ENCODE assay signal across 28 mouse cellular contexts in the genomic region with DNA sequence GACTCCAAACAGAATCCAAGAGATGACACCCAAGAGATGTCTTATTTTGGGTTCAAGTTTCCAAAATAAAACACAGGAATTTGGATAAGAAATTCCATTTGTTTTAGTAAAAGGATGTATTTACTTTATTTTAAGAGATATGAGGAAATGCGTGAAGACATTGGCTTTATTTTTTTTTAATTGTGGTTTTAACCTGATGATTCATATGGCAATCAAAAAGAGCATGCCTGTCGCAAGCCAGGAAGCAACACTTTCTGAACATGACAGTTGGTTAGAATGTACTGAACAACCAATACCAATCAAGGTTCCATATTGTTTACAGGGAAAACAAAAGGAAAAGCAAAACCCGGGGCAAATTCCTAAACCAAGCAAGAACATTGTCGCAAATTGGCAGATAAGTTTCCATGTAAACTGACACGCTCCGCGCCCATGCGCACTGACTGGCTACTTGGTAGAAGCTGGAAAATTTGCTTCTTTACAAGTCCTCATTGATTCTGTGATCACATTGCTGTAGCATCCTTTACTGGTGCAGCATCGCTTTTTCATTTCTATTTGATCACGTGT.
A peak's percentile ranks its signal among the peaks of the same experiment; 100 is the strongest.
DNase-seq lines count a peak whose midpoint lies in the region; ATAC-seq lines count a peak whose summit lies in the region.
"Had no signal": no experiment of that assay in that cellular context is flagged by ENCODE, and none has a peak within 500 bp of the region (broad histone marks: within the 10 kb centered on the region; RNA-seq: fewer than 3 reads in every experiment).

No protein-coding gene starts in this region.

- H3K9me3 ChIP-seq in kidney, embryonic 15.5 days (replicated peaks) = no peaks in the 10 kb centered on the region
- H3K9me3 ChIP-seq: embryonic facial prominence, embryonic 10.5 days; embryonic facial prominence, embryonic 15.5 days; forebrain, embryonic 13.5 days; hindbrain, embryonic 10.5 days; hindbrain, embryonic 15.5 days; limb, embryonic 10.5 days; limb, embryonic 15.5 days; liver, embryonic 13.5 days; midbrain, embryonic 15.5 days had no signal

- no peak overlapping the region for H3K27ac ChIP-seq in kidney, embryonic 15.5 days
- H3K27ac ChIP-seq: embryonic facial prominence, embryonic 10.5 days; embryonic facial prominence, embryonic 15.5 days; forebrain, embryonic 13.5 days; hindbrain, embryonic 10.5 days; hindbrain, embryonic 15.5 days; limb, embryonic 10.5 days; limb, embryonic 15.5 days; liver, embryonic 13.5 days; macrophage; midbrain, embryonic 15.5 days had no signal

- no peak overlapping the region for H3K9ac ChIP-seq in kidney, embryonic 15.5 days
- H3K9ac ChIP-seq: embryonic facial prominence, embryonic 15.5 days; forebrain, embryonic 13.5 days; hindbrain, embryonic 15.5 days; limb, embryonic 15.5 days; liver, embryonic 13.5 days; midbrain, embryonic 15.5 days had no signal

- WGBS in kidney, embryonic 15.5 days = 88% methylated on average over 10 of the region's 10 CpGs

- no peaks in the 10 kb centered on the region for H3K4me1 ChIP-seq in kidney, embryonic 15.5 days
- H3K4me1 ChIP-seq: embryonic facial prominence, embryonic 10.5 days; embryonic facial prominence, embryonic 15.5 days; forebrain, embryonic 13.5 days; hindbrain, embryonic 10.5 days; hindbrain, embryonic 15.5 days; limb, embryonic 15.5 days; liver, embryonic 13.5 days; midbrain, embryonic 15.5 days had no signal

- no peak overlapping the region for H3K4me2 ChIP-seq in kidney, embryonic 15.5 days
- H3K4me2 ChIP-seq: embryonic facial prominence, embryonic 15.5 days; forebrain, embryonic 13.5 days; hindbrain, embryonic 15.5 days; limb, embryonic 15.5 days; liver, embryonic 13.5 days; midbrain, embryonic 15.5 days had no signal

- H3K4me3 ChIP-seq in kidney, embryonic 15.5 days (replicated peaks) = no peak overlapping the region
- H3K4me3 ChIP-seq: embryonic facial prominence, embryonic 10.5 days; embryonic facial prominence, embryonic 15.5 days; forebrain, embryonic 13.5 days; hindbrain, embryonic 10.5 days; hindbrain, embryonic 15.5 days; limb, embryonic 10.5 days; limb, embryonic 15.5 days; liver, embryonic 13.5 days; midbrain, embryonic 15.5 days had no signal

- no peak for ATAC-seq in kidney, embryonic 15.5 days (replicated peaks; ENCODE audit: low FRiP score)
- ATAC-seq: forebrain, embryonic 13.5 days; inflammation-experienced regulatory T-cells, adult 6 months; lung, postnatal 0 days; midbrain, embryonic 15.5 days had no signal

- H3K36me3 ChIP-seq in kidney, embryonic 15.5 days = no peaks in the 10 kb centered on the region
- H3K36me3 ChIP-seq: embryonic facial prominence, embryonic 10.5 days; embryonic facial prominence, embryonic 15.5 days; hindbrain, embryonic 10.5 days; hindbrain, embryonic 15.5 days; limb, embryonic 10.5 days; limb, embryonic 15.5 days; liver, embryonic 13.5 days; midbrain, embryonic 15.5 days had no signal

- DNase-seq in adrenal gland, adult 2 months = peak; percentile 7
- DNase-seq in adrenal gland, postnatal 25 days = no peak
- peak; percentile 62 to 69 for DNase-seq in kidney, adult 8-10 months
- peak; percentile 35 for DNase-seq in kidney, postnatal 14 days
- no peak for DNase-seq in yolk sac, embryonic 10.5 days (ENCODE audit: low spot score)
- no peak for DNase-seq in thymus, postnatal 14 days
- DNase-seq: cerebellum, adult 8-10 months; cerebellum, postnatal 25 days; gastrocnemius, postnatal 10 days; heart, postnatal 14 days; layer of hippocampus, postnatal 36 days; liver, embryonic 13.5 days; lung, adult 18-20 months; right cerebral cortex, postnatal 25 days; thymus, postnatal 36 days had no signal

- H3K27me3 ChIP-seq in kidney, embryonic 15.5 days = no peaks in the 10 kb centered on the region
- H3K27me3 ChIP-seq: CH12.LX; embryonic facial prominence, embryonic 15.5 days; forebrain, embryonic 13.5 days; hindbrain, embryonic 15.5 days; limb, embryonic 15.5 days; liver, embryonic 13.5 days; midbrain, embryonic 15.5 days had no signal

Comparison
In these comparisons a context has a peak if more than half of its experiments do, and no peak if none do; other contexts are left out.
1. DNase-seq: peak in adrenal gland, adult 2 months (single experiment), kidney, adult 8-10 months (2 of 2) and kidney, postnatal 14 days (single experiment); none in adrenal gland, postnatal 25 days (single experiment), yolk sac, embryonic 10.5 days (single experiment) and thymus, postnatal 14 days (single experiment).